Mouse (Mus musculus): ENCODE measurements around the gene Zmym2. TPM values are rescaled to one million over a fixed set of nuclear protein-coding genes. Genes with fewer than 3 reads are reported as not detected.
"Not testable (repeated sequence)": the region's sequence is repeated elsewhere in the genome, so short reads cannot be mapped to it uniquely, and the experiment has no call there.

Zmym2 gene
- 0.03 and 0.10 TPM in 2 replicates for polyA plus RNA-seq (2012)

GRCm38 (mm10) chr14:56886594-56887513 lies at the start of gene Zmym2:
TSS of gene Zmym2 (plus strand) at chr14:56886653.
- not testable (repeated sequence) for H3K27me3 ChIP-seq (ENCODE audit: control insufficient read depth); H3K9me3 ChIP-seq (ENCODE audit: control insufficient read depth, low read length)
- Histone ChIP-seq H3K4me1 (ENCODE audit: control insufficient read depth) (peaks cover 26% of the 10 kb centered on the region), H3K36me3 (ENCODE audit: control insufficient read depth) (peaks cover 16% of the 10 kb centered on the region), H3K4me3 (replicated peaks) (peak within 1 kb of the TSS; percentile 76)

- no peak overlapping the region for H3K4me3 ChIP-seq (replicated peaks)
- no peaks in the 10 kb centered on the region for H3K36me3 ChIP-seq (ENCODE audit: control insufficient read depth)
- no peaks in the 10 kb centered on the region for H3K9me3 ChIP-seq (ENCODE audit: control insufficient read depth, low read length)
- TF ChIP-seq GATA1 (IDR thresholded peaks at IDR 0.05; ENCODE audit: low read length): no peak
- no peaks in the 10 kb centered on the region for H3K27me3 ChIP-seq (ENCODE audit: control insufficient read depth)
- H3K4me1 ChIP-seq (ENCODE audit: control insufficient read depth): no peaks in the 10 kb centered on the region
Observed at GRCm38 (mm10) chr14:56844033-56844432, 42.4 kb upstream of the Zmym2 start.

DNA sequence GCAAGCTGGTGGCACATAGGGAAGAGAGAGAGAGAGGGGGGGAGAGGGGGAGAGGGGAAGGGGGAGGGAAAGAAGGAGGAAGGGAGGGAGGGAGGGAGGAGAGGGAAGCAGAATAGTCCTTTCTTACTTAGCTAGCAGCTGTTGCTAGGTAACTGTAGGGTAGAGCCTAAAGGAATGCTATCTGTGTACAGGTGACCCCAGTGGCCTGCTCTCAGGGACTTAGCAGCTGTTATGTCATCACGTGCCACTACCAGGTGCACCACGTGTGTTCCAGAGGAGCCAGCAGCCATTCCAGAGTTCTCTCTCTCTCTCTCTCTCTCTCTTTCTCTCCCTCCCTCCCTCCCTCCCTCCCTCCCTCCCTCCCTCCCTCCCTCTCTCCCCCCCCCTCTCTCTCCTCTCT lies 41.9 kb upstream of the Zmym2 start:
- H3K4me1 ChIP-seq (ENCODE audit: control insufficient read depth): no peaks in the 10 kb centered on the region
- H3K36me3 ChIP-seq (ENCODE audit: control insufficient read depth): no peaks in the 10 kb centered on the region
- no peaks in the 10 kb centered on the region for H3K27me3 ChIP-seq (ENCODE audit: control insufficient read depth)
- H3K9me3 ChIP-seq (ENCODE audit: control insufficient read depth, low read length): no peaks in the 10 kb centered on the region
- TF ChIP-seq GATA1 (IDR thresholded peaks at IDR 0.05; ENCODE audit: low read length): no peak
- TF ChIP-seq TAL1 (IDR thresholded peaks at IDR 0.05; ENCODE audit: low read length): no peak
- no peak overlapping the region for H3K4me3 ChIP-seq (replicated peaks)

DNA sequence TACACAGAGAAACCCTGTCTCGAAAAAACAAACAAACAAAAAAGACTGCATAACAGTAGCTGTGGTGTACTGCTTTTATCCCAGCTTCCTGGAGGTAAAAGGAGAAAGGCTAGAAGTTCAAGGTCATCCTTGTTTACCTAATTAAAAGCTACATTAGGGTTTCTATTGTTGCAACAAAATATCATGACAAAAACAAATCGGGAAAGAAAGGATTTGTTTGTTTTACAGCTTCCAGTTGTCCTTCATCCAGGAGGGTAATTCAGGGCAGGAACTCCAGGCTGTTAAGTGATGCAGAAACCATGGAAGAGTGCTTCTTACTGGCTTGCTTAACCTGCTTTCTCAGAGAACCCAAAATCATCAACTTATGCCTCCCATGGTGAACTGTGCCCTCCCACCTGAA lies 38.1 kb upstream of the Zmym2 start:
- H3K27me3 ChIP-seq (ENCODE audit: control insufficient read depth): no peaks in the 10 kb centered on the region
- H3K9me3 ChIP-seq (ENCODE audit: control insufficient read depth, low read length): no peaks in the 10 kb centered on the region
- H3K4me3 ChIP-seq (replicated peaks): no peak overlapping the region
- H3K4me1 ChIP-seq (ENCODE audit: control insufficient read depth): no peaks in the 10 kb centered on the region
- no peaks in the 10 kb centered on the region for H3K36me3 ChIP-seq (ENCODE audit: control insufficient read depth)
- TF ChIP-seq GATA1 (IDR thresholded peaks at IDR 0.05; ENCODE audit: low read length): no peak

- TF ChIP-seq GATA1 (IDR thresholded peaks at IDR 0.05; ENCODE audit: low read length) (no peak), TAL1 (IDR thresholded peaks at IDR 0.05; ENCODE audit: low read length) (no peak)
- H3K27me3 ChIP-seq (ENCODE audit: control insufficient read depth): no peaks in the 10 kb centered on the region
- H3K4me3 ChIP-seq (replicated peaks): no peak overlapping the region
- H3K9me3 ChIP-seq (ENCODE audit: control insufficient read depth, low read length): peaks cover 8% of the 10 kb centered on the region
- no peaks in the 10 kb centered on the region for H3K4me1 ChIP-seq (ENCODE audit: control insufficient read depth)
- no peaks in the 10 kb centered on the region for H3K36me3 ChIP-seq (ENCODE audit: control insufficient read depth)
Observed at GRCm38 (mm10) chr14:56849681-56850080, 36.8 kb upstream of the Zmym2 start.

- Histone ChIP-seq H3K9me3 (ENCODE audit: control insufficient read depth, low read length) (no peaks in the 10 kb centered on the region), H3K4me3 (replicated peaks) (no peak overlapping the region), H3K4me1 (ENCODE audit: control insufficient read depth) (no peaks in the 10 kb centered on the region), H3K27me3 (ENCODE audit: control insufficient read depth) (peaks cover 48% of the 10 kb centered on the region), H3K36me3 (ENCODE audit: control insufficient read depth) (no peaks in the 10 kb centered on the region)
- no peak for TF ChIP-seq GATA1 (IDR thresholded peaks at IDR 0.05; ENCODE audit: low read length)
- no peak for TF ChIP-seq TAL1 (IDR thresholded peaks at IDR 0.05; ENCODE audit: low read length)
Observed at GRCm38 (mm10) chr14:56864041-56864440, 22.4 kb upstream of the Zmym2 start.

DNA sequence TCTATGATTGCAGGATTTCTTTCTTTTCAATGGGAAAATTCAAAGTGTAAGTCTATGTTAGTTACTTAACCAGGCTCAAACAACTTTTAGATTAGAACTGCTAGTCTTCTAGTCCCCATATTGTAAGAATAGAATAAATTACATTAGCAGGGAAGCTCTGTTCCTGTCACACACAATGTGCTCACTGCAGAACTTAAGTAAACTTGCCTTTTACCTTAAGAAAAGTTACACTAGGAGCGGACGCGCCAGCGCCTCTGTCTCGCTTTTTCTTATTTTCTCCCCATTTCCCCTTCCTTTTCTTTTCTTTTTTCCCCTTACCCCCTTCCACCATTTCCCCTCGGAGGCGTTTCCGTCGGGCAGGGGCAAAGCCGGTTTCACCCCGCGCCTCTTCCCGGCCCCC lies 21.8 kb upstream of the Zmym2 start:
- Histone ChIP-seq H3K27me3 (ENCODE audit: control insufficient read depth) (peaks cover 48% of the 10 kb centered on the region), H3K9me3 (ENCODE audit: control insufficient read depth, low read length) (no peaks in the 10 kb centered on the region), H3K36me3 (ENCODE audit: control insufficient read depth) (no peaks in the 10 kb centered on the region), H3K4me3 (replicated peaks) (no peak overlapping the region), H3K4me1 (ENCODE audit: control insufficient read depth) (no peaks in the 10 kb centered on the region)
- TF ChIP-seq TAL1 (IDR thresholded peaks at IDR 0.05; ENCODE audit: low read length) (no peak), GATA1 (IDR thresholded peaks at IDR 0.05; ENCODE audit: low read length) (no peak)

GRCm38 (mm10) chr14:56865112-56865511 lies 21.3 kb upstream of the Zmym2 start:
- H3K4me3 ChIP-seq (replicated peaks): not testable (repeated sequence)

DNA sequence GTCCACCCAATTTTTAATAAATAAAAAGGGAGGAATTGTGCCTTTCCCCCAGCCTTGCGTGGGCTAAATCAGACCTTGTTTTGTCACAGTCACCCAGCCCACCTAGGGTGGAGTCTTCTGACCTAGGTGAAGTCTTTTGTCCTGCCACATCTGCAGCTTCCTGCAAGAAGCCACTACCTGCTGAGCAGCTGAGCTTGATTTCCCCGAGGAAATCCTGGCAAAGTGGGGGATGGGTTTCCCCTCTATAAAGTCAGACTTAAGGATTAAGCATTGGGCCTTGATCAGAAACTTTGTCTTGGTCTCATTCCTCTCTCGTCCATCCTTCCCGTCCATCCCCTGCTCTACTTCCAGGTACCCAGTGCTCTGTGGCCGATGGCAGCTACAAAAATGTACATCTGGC lies 12.9 kb upstream of the Zmym2 start:
- no peak overlapping the region for H3K4me3 ChIP-seq (replicated peaks)
- TF ChIP-seq TAL1 (IDR thresholded peaks at IDR 0.05; ENCODE audit: low read length): no peak
- no peaks in the 10 kb centered on the region for H3K36me3 ChIP-seq (ENCODE audit: control insufficient read depth)
- H3K27me3 ChIP-seq (ENCODE audit: control insufficient read depth): no peaks in the 10 kb centered on the region
- H3K9me3 ChIP-seq (ENCODE audit: control insufficient read depth, low read length): peaks cover 5% of the 10 kb centered on the region
- peaks cover 3% of the 10 kb centered on the region for H3K4me1 ChIP-seq (ENCODE audit: control insufficient read depth)

More at GRCm38 (mm10) chr14:56865112-56865511, 21.3 kb upstream of the Zmym2 start:
- not testable (repeated sequence) for H3K4me1 ChIP-seq (ENCODE audit: control insufficient read depth); H3K36me3 ChIP-seq (ENCODE audit: control insufficient read depth); H3K9me3 ChIP-seq (ENCODE audit: control insufficient read depth, low read length)
- peaks cover 48% of the 10 kb centered on the region for H3K27me3 ChIP-seq (ENCODE audit: control insufficient read depth)

Data from erythroblast, embryonic 14.5 days (primary cell).